Mouse (Mus musculus) CH12.LX (cell line): ENCODE measurements around the gene Camkmt.

Experiments used
- CHD1 ChIP-seq: IDR thresholded peaks from 2 replicates; pipeline ENCODE4 v1.6.1; 2012; ENCODE audit warnings: low read depth, low read length, improper control_type of control experiment, inconsistent platforms
- CTCF ChIP-seq, 2 experiments: IDR thresholded peaks in 1 of 2; conservative IDR thresholded peaks in 1 of 2; 2 replicates each; pipeline ENCODE4 v1.5.1; 2011 to 2012; ENCODE audit warnings: low read depth in 2 of 2, low read length in 2 of 2, improper control_type of control experiment in 1 of 2, inconsistent platforms in 1 of 2, mild to moderate bottlenecking in 1 of 2, moderate library complexity in 1 of 2
- POLR2A ChIP-seq: IDR thresholded peaks from 2 replicates; pipeline ENCODE4 v1.6.1; 2011; ENCODE audit warnings: low read depth, mild to moderate bottlenecking, improper control_type of control experiment, low read length
- RCOR1 ChIP-seq: conservative IDR thresholded peaks from 2 replicates; pipeline ENCODE4 v1.6.1; 2012; ENCODE audit warnings: low read depth, mild to moderate bottlenecking, inconsistent platforms, low read length, improper control_type of control experiment
- USF1 ChIP-seq: IDR thresholded peaks from 2 replicates; pipeline ENCODE4 v1.6.1; 2014; ENCODE audit warnings: low read depth, mild to moderate bottlenecking, inconsistent platforms, low read length, improper control_type of control experiment
- ZMIZ1 ChIP-seq: IDR thresholded peaks from 2 replicates; pipeline ENCODE4 v1.6.1; 2012; ENCODE audit warnings: low read depth, mild to moderate bottlenecking, inconsistent platforms, low read length, improper control_type of control experiment

- TF ChIP-seq ZMIZ1: no peak
- TF ChIP-seq POLR2A: no peak
- TF ChIP-seq RCOR1: no peak
- TF ChIP-seq USF1: no peak
- TF ChIP-seq CTCF (conservative IDR thresholded peaks at IDR 0.05 in 1 of 2, IDR thresholded peaks at IDR 0.05 in 1 of 2; ENCODE audit: low read depth in 2 of 2, low read length in 2 of 2): no peak
- no peak for TF ChIP-seq CHD1
Measured at GRCm38 (mm10) chr17:85318401-85318800, 228.0 kb downstream of the Camkmt start.
